Mouse (Mus musculus): Measurements from ENCODE around the gene Rgl2. TPM values are rescaled to one million over a fixed set of nuclear protein-coding genes. Genes with fewer than 3 reads are reported as not detected.
A peak's percentile ranks its signal among the peaks of the same experiment; 100 is the strongest.
"Not testable (repeated sequence)": the region's sequence is repeated elsewhere in the genome, so short reads cannot be mapped to it uniquely, and the experiment has no call there.

Rgl2 gene
- polyA plus RNA-seq, 1 experiment from 2014 or later = 43.1 TPM

DNA sequence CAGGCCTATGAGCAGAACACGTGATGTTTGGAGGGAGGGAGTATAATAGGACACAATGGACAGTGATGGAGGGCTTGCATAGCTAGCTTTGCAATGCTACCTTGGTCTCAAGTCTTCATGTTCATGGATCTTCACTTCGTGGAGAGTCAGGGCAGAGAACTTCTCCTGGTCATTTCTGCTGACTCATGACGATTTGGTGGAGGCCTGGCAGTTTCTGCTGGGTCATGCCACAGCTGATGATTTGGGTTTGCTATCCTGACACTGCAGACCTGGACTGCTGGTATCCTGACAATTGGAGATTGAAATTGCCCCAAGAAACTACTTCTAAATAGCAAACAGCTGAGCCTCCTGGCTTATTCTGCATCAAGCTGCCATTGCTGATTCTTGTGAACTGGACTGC lies 44.2 kb downstream of the Rgl2 start:
- Histone ChIP-seq H3K4me1 (peaks cover 10% of the 10 kb centered on the region), H3K4me3 (no peak overlapping the region), H3K27me3 (ENCODE audit: low read depth, poor library complexity, severe bottlenecking) (peaks cover 38% of the 10 kb centered on the region), H3K27ac (replicated peaks) (no peak overlapping the region), H3K36me3 (no peaks in the 10 kb centered on the region), H3K9me3 (replicated peaks) (0 out of 2 replicates have a peak, but pooled peaks cover 4% of the 10 kb centered on the region)
- no peak for DNase-seq (ENCODE audit: low spot score)
- WGBS = 63% methylated on average over 3 of the region's 3 CpGs

DNA sequence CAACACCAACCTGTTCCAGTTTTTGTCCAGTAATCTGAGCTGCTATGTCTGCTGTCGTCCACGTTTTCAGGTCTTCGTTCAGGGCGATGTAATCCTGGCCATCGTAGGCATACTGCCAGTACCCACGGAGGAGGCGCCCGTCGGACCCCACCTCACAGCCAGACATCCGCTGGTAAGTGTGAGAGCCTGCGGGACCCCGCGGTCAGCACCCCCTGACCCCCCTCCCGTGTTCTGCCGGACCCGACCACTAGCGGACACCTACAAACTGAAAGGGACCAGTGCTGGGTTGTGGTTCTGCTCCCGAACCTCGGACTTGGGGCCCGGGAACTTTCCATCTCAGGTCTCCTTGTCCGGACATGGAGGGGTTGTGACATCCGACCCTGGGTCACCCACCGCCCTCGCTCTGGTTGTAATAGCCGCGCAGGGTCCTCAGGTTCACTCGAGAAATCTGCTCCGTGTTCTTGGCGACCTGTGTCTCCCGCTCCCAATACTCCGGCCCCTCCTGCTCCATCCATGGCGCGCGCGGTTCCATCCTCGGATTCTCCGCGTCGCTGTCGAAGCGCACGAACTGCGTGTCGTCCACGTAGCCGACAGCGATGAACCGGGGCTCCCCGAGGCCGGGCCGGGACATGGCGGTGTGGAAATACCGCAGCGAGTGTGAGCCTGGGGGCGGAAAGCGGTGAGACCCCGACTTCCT lies 48.7 kb downstream of the Rgl2 start:
- 2% methylated on average over 57 of the region's 57 CpGs for WGBS
- H3K27ac ChIP-seq (replicated peaks) = peak overlapping the region; percentile 63; the same call in 1 of the 2 replicates

GRCm38 (mm10) chr17:33978631-33979031 lies 49.3 kb downstream of the Rgl2 start:
- WGBS = under 1% methylated on average over 17 of the region's 17 CpGs
- peak; percentile 46 for DNase-seq (ENCODE audit: low spot score)
- H3K27me3 ChIP-seq (ENCODE audit: low read depth, poor library complexity, severe bottlenecking) = peaks cover 59% of the 10 kb centered on the region

More for the DNA sequence above, 48.7 kb downstream of the Rgl2 start:
- Histone ChIP-seq H3K27me3 (ENCODE audit: low read depth, poor library complexity, severe bottlenecking) (peaks cover 59% of the 10 kb centered on the region), H3K4me3 (peak overlapping the region; percentile 55), H3K9me3 (replicated peaks) (no peaks in the 10 kb centered on the region), H3K4me1 (peaks cover 31% of the 10 kb centered on the region), H3K36me3 (no peaks in the 10 kb centered on the region)
- DNase-seq (ENCODE audit: low spot score) = no peak

GRCm38 (mm10) chr17:33979512-33980050 lies 50.2 kb downstream of the Rgl2 start:
- H3K4me1 ChIP-seq = peaks cover 31% of the 10 kb centered on the region
- H3K36me3 ChIP-seq = no peaks in the 10 kb centered on the region
- H3K9me3 ChIP-seq (replicated peaks) = no peaks in the 10 kb centered on the region
- H3K27ac ChIP-seq (replicated peaks) = no peak overlapping the region
- no peak for DNase-seq (ENCODE audit: low spot score)
- WGBS = 83% methylated on average over 6 of the region's 6 CpGs
- H3K27me3 ChIP-seq (ENCODE audit: low read depth, poor library complexity, severe bottlenecking) = peaks cover 59% of the 10 kb centered on the region
- H3K4me3 ChIP-seq = no peak overlapping the region

More at GRCm38 (mm10) chr17:33978631-33979031, 49.3 kb downstream of the Rgl2 start:
- Histone ChIP-seq H3K4me3 (peak overlapping the region; percentile 55), H3K27ac (replicated peaks) (peak overlapping the region; percentile 63; the same call in 1 of the 2 replicates), H3K4me1 (peaks cover 31% of the 10 kb centered on the region), H3K9me3 (replicated peaks) (no peaks in the 10 kb centered on the region), H3K36me3 (no peaks in the 10 kb centered on the region)

GRCm38 (mm10) chr17:33980181-33981035 lies 51.1 kb downstream of the Rgl2 start:
- H3K27me3 ChIP-seq (ENCODE audit: low read depth, poor library complexity, severe bottlenecking) = peaks cover 53% of the 10 kb centered on the region
- 80% methylated on average over 19 of the region's 19 CpGs for WGBS
- H3K9me3 ChIP-seq (replicated peaks) = no peaks in the 10 kb centered on the region
- peak overlapping the region; percentile 87 for H3K27ac ChIP-seq (replicated peaks)
- H3K36me3 ChIP-seq = no peaks in the 10 kb centered on the region
- H3K4me1 ChIP-seq = peaks cover 31% of the 10 kb centered on the region
- peak overlapping the region; percentile 65 for H3K4me3 ChIP-seq
- no peak for DNase-seq (ENCODE audit: low spot score)

DNA sequence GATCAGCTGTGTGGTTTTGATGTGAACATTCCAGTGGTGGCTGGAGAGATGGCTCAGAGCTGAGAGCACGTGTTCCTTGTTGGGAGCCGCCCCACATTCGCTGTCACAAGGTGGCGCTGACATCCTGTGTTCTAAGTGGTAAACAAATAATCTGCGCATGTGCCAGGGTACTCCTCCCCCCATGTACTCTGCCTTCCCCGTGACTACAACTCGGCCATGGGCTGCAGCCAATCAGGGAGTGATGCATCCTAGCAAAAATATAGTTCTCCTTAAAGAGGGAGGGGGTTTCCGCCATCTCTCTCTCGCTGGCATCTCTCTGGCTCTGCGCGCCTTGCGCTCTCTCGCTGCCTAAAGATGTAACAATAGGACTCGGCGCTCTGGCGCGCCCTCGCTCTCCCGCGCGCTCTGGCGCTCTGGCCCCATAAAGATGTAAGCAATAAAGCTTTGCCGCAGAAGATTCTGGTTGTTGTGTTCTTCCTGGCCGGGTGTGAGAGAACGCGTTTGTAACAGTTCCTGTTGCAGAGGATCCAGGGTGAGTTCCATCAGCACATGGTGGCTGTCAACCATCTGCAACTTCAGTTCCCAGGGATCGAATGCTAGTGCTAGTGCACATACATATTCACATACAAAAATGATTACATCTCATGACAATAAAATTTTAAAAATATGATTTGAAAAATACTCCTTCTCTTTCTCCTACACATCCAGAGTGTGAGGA lies 52.0 kb downstream of the Rgl2 start:
- Histone ChIP-seq H3K27ac (replicated peaks) (peak overlapping the region; percentile 87), H3K4me1 (peaks cover 31% of the 10 kb centered on the region), H3K27me3 (ENCODE audit: low read depth, poor library complexity, severe bottlenecking) (peaks cover 43% of the 10 kb centered on the region), H3K4me3 (peak overlapping the region; percentile 65)
- H3K36me3 ChIP-seq; H3K9me3 ChIP-seq (replicated peaks): not testable (repeated sequence)
- 2% methylated on average over 27 of the region's 27 CpGs for WGBS
- DNase-seq (ENCODE audit: low spot score) = peak; percentile 91

GRCm38 (mm10) chr17:33982136-33982535 lies 52.8 kb downstream of the Rgl2 start:
- H3K36me3 ChIP-seq; H3K27ac ChIP-seq (replicated peaks); H3K9me3 ChIP-seq (replicated peaks): not testable (repeated sequence)
- Histone ChIP-seq H3K27me3 (ENCODE audit: low read depth, poor library complexity, severe bottlenecking) (peaks cover 36% of the 10 kb centered on the region), H3K4me3 (peak overlapping the region; percentile 65), H3K4me1 (peaks cover 31% of the 10 kb centered on the region)
- 10% methylated on average over 8 of the region's 8 CpGs for WGBS
- DNase-seq (ENCODE audit: low spot score) = peak; percentile 61

Small RNA genes within 50 kb of the gene (microRNA-seq; reads per million reads assigned to microRNA genes)
- not detected for gene Gm27740

Other genes starting within 250 kb of the Rgl2 start
- 511 and 521 TPM in 2 replicates for gene Hnrnpm, start 242.7 kb upstream of the Rgl2 start, polyA plus RNA-seq (2016; fragmentation: Nextera tagmentation; extraction: Ambion mirVana)
- 35.5 and 39.5 TPM in 2 replicates for gene March2, start 210.9 kb upstream of the Rgl2 start, polyA plus RNA-seq (2016; fragmentation: Nextera tagmentation; extraction: Ambion mirVana)
- gene Rab11b, start 169.0 kb upstream of the Rgl2 start, polyA plus RNA-seq (2016; fragmentation: Nextera tagmentation; extraction: Ambion mirVana) = 363 and 422 TPM in 2 replicates
- gene Angptl4, start 147.7 kb upstream of the Rgl2 start, polyA plus RNA-seq (2016; fragmentation: Nextera tagmentation; extraction: Ambion mirVana) = 17.7 and 20.7 TPM in 2 replicates
- gene Kank3, start 119.0 kb upstream of the Rgl2 start, polyA plus RNA-seq (2016; fragmentation: Nextera tagmentation; extraction: Ambion mirVana) = 24.6 and 29.4 TPM in 2 replicates
- gene Rps28, start 105.0 kb upstream of the Rgl2 start, polyA plus RNA-seq (2016; fragmentation: Nextera tagmentation; extraction: Ambion mirVana) = 699 and 827 TPM in 2 replicates
- 496 and 518 TPM in 2 replicates for gene Ndufa7, start 105.0 kb upstream of the Rgl2 start, polyA plus RNA-seq (2016; fragmentation: Nextera tagmentation; extraction: Ambion mirVana)
- 82.0 and 82.4 TPM in 2 replicates for gene Cd320, start 86.5 kb upstream of the Rgl2 start, polyA plus RNA-seq (2016; fragmentation: Nextera tagmentation; extraction: Ambion mirVana)
- gene Gm7029, start 55.7 kb upstream of the Rgl2 start, polyA plus RNA-seq (2016; fragmentation: Nextera tagmentation; extraction: Ambion mirVana) = not detected in 2 replicates
- 7.8 and 9.4 TPM in 2 replicates for gene Kifc1, start 38.9 kb upstream of the Rgl2 start, polyA plus RNA-seq (2016; fragmentation: Nextera tagmentation; extraction: Ambion mirVana)
- gene Platr17, start 24.4 kb upstream of the Rgl2 start, polyA plus RNA-seq (2016; fragmentation: Nextera tagmentation; extraction: Ambion mirVana) = 0.30 TPM in 1 of 2 replicates, not detected in the other
- gene Daxx, start 20.1 kb upstream of the Rgl2 start, polyA plus RNA-seq (2016; fragmentation: Nextera tagmentation; extraction: Ambion mirVana) = 77.5 and 82.6 TPM in 2 replicates
- 14.9 and 17.3 TPM in 2 replicates for gene Tapbp, start 13.6 kb upstream of the Rgl2 start, polyA plus RNA-seq (2016; fragmentation: Nextera tagmentation; extraction: Ambion mirVana)
- 23.5 and 24.1 TPM in 2 replicates for gene Zbtb22, start 13.6 kb upstream of the Rgl2 start, polyA plus RNA-seq (2016; fragmentation: Nextera tagmentation; extraction: Ambion mirVana)
- 214 and 240 TPM in 2 replicates for gene Pfdn6, start 10.8 kb downstream of the Rgl2 start, polyA plus RNA-seq (2016; fragmentation: Nextera tagmentation; extraction: Ambion mirVana)
- gene Wdr46, start 11.1 kb downstream of the Rgl2 start, polyA plus RNA-seq (2016; fragmentation: Nextera tagmentation; extraction: Ambion mirVana) = 47.8 and 52.5 TPM in 2 replicates
- gene B3galt4, start 21.9 kb downstream of the Rgl2 start, polyA plus RNA-seq (2016; fragmentation: Nextera tagmentation; extraction: Ambion mirVana) = 4.1 and 6.4 TPM in 2 replicates
- 53.5 and 61.0 TPM in 2 replicates for gene Vps52, start 26.3 kb downstream of the Rgl2 start, polyA plus RNA-seq (2016; fragmentation: Nextera tagmentation; extraction: Ambion mirVana)
- gene Rps18, start 26.5 kb downstream of the Rgl2 start, polyA plus RNA-seq (2016; fragmentation: Nextera tagmentation; extraction: Ambion mirVana) = 1,339 and 1,576 TPM in 2 replicates
- 45.7 and 50.3 TPM in 2 replicates for gene H2-K1, start 70.8 kb downstream of the Rgl2 start, polyA plus RNA-seq (2016; fragmentation: Nextera tagmentation; extraction: Ambion mirVana)
- 13.8 and 15.3 TPM in 2 replicates for gene Ring1, start 95.1 kb downstream of the Rgl2 start, polyA plus RNA-seq (2016; fragmentation: Nextera tagmentation; extraction: Ambion mirVana)
- gene H2-Ke6, start 98.5 kb downstream of the Rgl2 start, polyA plus RNA-seq (2016; fragmentation: Nextera tagmentation; extraction: Ambion mirVana) = 120 and 128 TPM in 2 replicates
- gene Slc39a7, start 102.1 kb downstream of the Rgl2 start, polyA plus RNA-seq (2016; fragmentation: Nextera tagmentation; extraction: Ambion mirVana) = 221 and 227 TPM in 2 replicates
- gene Rxrb, start 102.3 kb downstream of the Rgl2 start, polyA plus RNA-seq (2016; fragmentation: Nextera tagmentation; extraction: Ambion mirVana) = 54.0 and 56.9 TPM in 2 replicates
- 0.92 and 1.1 TPM in 2 replicates for gene Col11a2, start 109.9 kb downstream of the Rgl2 start, polyA plus RNA-seq (2016; fragmentation: Nextera tagmentation; extraction: Ambion mirVana)
- gene H2-Oa, start 162.8 kb downstream of the Rgl2 start, polyA plus RNA-seq (2016; fragmentation: Nextera tagmentation; extraction: Ambion mirVana) = 0.37 and 0.50 TPM in 2 replicates
- 6.4 and 9.5 TPM in 2 replicates for gene H2-DMa, start 190.0 kb downstream of the Rgl2 start, polyA plus RNA-seq (2016; fragmentation: Nextera tagmentation; extraction: Ambion mirVana)
- 126 and 137 TPM in 2 replicates for gene Brd2, start 193.1 kb downstream of the Rgl2 start, polyA plus RNA-seq (2016; fragmentation: Nextera tagmentation; extraction: Ambion mirVana)
- 0.12 TPM in 1 of 2 replicates, not detected in the other for gene H2-DMb2, start 213.8 kb downstream of the Rgl2 start, polyA plus RNA-seq (2016; fragmentation: Nextera tagmentation; extraction: Ambion mirVana)
- gene H2-DMb1, start 223.5 kb downstream of the Rgl2 start, polyA plus RNA-seq (2016; fragmentation: Nextera tagmentation; extraction: Ambion mirVana) = 0.39 TPM in 1 of 2 replicates, not detected in the other